ENCODE assay signal across 9 mouse cellular contexts in the genomic region with DNA sequence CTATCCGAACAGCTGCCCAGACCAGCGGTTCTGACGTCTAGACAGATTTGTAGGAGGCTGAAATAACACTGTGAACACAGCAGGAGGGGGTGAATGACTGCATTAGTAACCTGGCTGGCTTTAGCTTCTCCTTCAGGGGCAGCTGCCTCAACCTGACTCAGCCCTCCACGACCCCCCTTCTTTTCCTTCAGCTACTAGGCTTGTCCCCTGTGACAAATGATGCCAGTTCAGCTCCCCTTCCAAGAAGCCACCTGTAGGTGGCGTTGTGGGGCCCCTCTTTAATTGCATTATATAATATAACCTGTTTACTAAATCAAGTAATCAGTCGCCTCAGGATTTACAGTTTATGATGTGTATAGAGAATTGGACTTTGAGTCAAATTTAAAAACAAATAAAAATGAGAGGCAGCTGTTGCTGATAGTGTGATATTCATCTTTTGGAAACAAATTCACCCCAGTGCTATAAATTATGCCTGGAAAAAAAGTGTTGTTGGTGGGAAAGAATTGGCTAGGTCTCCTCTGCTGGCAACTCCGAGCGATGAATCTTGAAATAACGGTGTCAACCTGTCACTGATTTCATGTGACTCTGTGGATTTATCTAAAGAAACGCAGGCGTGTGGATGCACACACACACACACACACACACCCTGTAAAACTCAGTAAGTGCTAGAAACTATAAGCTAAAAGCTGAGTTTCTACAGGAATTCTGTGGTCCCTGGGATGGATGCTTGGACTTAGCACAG.
DNase-seq lines count a peak whose midpoint lies in the region; ATAC-seq and TF ChIP-seq lines count a peak whose summit lies in the region.
"Had no signal": no experiment of that assay in that cellular context is flagged by ENCODE, and none has a peak within 500 bp of the region (broad histone marks: within the 10 kb centered on the region; RNA-seq: fewer than 3 reads in every experiment).

No protein-coding gene starts in this region.

- ATAC-seq in cerebellum, adult (ENCODE audit: insufficient number of reproducible peaks, low FRiP score, low TSS enrichment): no peak
- no peak for ATAC-seq in granulocyte monocyte progenitor cell, adult 5-6 weeks (replicated peaks; ENCODE audit: poor library complexity, severe bottlenecking)

- DNase-seq in cerebellum, adult 11-12 months: peak; percentile 67
- peak; percentile 55 for DNase-seq in left cerebral cortex, adult 11 months (ENCODE audit: low spot score)
- no peak for DNase-seq in left cerebral cortex, postnatal 36 days (ENCODE audit: low spot score in 2 of 2)
- DNase-seq in cerebellum, adult 2 months: peak; percentile 58 to 61
- DNase-seq in layer of hippocampus, adult 18-20 months (ENCODE audit: low spot score in 2 of 2): peak; percentile 39 to 74
- no peak for DNase-seq in MN1 (ENCODE audit: low spot score)

- 52% methylated on average over 11 of the region's 11 CpGs for WGBS in cerebellum, adult 2 months

- no peaks in the 10 kb centered on the region; the same call in 1 of the 2 replicates for H3K4me1 ChIP-seq in cerebellum, adult 2 months (ENCODE audit: control insufficient read depth, insufficient read depth, low read length)

- TF ChIP-seq CTCF in cerebellum, adult 2 months (IDR thresholded peaks at IDR 0.05; ENCODE audit: borderline replicate concordance, insufficient read depth, low read depth, low read length): peak; percentile 45; the same call in 1 of the 2 replicates

- intact Hi-C loops in left cerebral cortex, postnatal 36 days (cut with DNase I): loop anchor here (2.0 to 5.0 kb wide), 3 partner anchors 79 to 257 kb away; no protein-coding TSS in a partner anchor

- no peaks in the 10 kb centered on the region for H3K27me3 ChIP-seq in cerebellum, adult 2 months (ENCODE audit: control insufficient read depth, insufficient read depth, low read length)
- H3K27me3 ChIP-seq: embryonic facial prominence, embryonic 12.5 days had no signal

- no peak overlapping the region for H3K27ac ChIP-seq in cerebellum, adult 2 months (ENCODE audit: insufficient read depth, low read length)
- H3K27ac ChIP-seq: embryonic facial prominence, embryonic 12.5 days had no signal

- H3K4me3 ChIP-seq in cerebellum, adult 2 months (replicated peaks; ENCODE audit: insufficient read depth, low read depth, low read length): no peak overlapping the region
- H3K4me3 ChIP-seq: embryonic facial prominence, embryonic 12.5 days had no signal

- no peak for TF ChIP-seq POLR2A in cerebellum, adult 2 months (IDR thresholded peaks at IDR 0.05; ENCODE audit: borderline replicate concordance, insufficient read depth, low read length)

Comparison
In these comparisons a context has a peak if more than half of its experiments do, and no peak if none do; other contexts are left out.
1. DNase-seq: peak in cerebellum, adult 11-12 months (single experiment), left cerebral cortex, adult 11 months (single experiment), cerebellum, adult 2 months (2 of 2) and layer of hippocampus, adult 18-20 months (2 of 2); none in left cerebral cortex, postnatal 36 days (0 of 2) and MN1 (single experiment).